Mouse (Mus musculus) cerebellum, postnatal 14 days (tissue): ENCODE results near the gene Rae1.

Source experiments
- DNase-seq, 2 experiments: peaks; one replicate each; pipeline ENCODE4 v3.0.0; 2021; ENCODE audit warnings: mixed read lengths in 2 of 2

The Rae1 gene

GRCm38 (mm10) chr2:172999630-173000284 is at the start of gene Rae1:
Gene Rae1 (plus strand): TSS chr2:173000117.
- DNase-seq = peak; percentile 99

GRCm38 (mm10) chr2:172950119-172950676 is 49.7 kb upstream of the Rae1 start:
- peak; percentile 22 to 41 for DNase-seq

- no peak for DNase-seq
These were observed 49.2 kb upstream of the Rae1 start for GRCm38 (mm10) chr2:172950722-172951121.

GRCm38 (mm10) chr2:172951976-172952375 is 47.9 kb upstream of the Rae1 start:
- DNase-seq = no peak

- no peak for DNase-seq
These were observed 41.3 kb upstream of the Rae1 start for GRCm38 (mm10) chr2:172958579-172958978.

GRCm38 (mm10) chr2:172959006-172959768 is 40.7 kb upstream of the Rae1 start:
- DNase-seq = no peak

GRCm38 (mm10) chr2:172960350-172960749 is 39.6 kb upstream of the Rae1 start:
- DNase-seq = no peak

GRCm38 (mm10) chr2:172961211-172961610 is 38.7 kb upstream of the Rae1 start:
- no peak for DNase-seq

GRCm38 (mm10) chr2:172965249-172965648 is 34.7 kb upstream of the Rae1 start:
- DNase-seq = no peak

GRCm38 (mm10) chr2:172966480-172966879 is 33.4 kb upstream of the Rae1 start:
- no peak for DNase-seq

GRCm38 (mm10) chr2:172971865-172972264 is 28.1 kb upstream of the Rae1 start:
- DNase-seq = no peak

- DNase-seq = no peak
These were observed 25.9 kb upstream of the Rae1 start for GRCm38 (mm10) chr2:172973806-172974565.

- DNase-seq = peak; percentile 62 to 70
These were observed 25.2 kb upstream of the Rae1 start for GRCm38 (mm10) chr2:172974701-172975100.

- no peak for DNase-seq
These were observed 24.8 kb upstream of the Rae1 start for GRCm38 (mm10) chr2:172975159-172975558.

GRCm38 (mm10) chr2:172976661-172977238 is 23.2 kb upstream of the Rae1 start:
- DNase-seq = no peak

- DNase-seq = no peak
These were observed 22.3 kb upstream of the Rae1 start, which contains the start of gene Spo11 for GRCm38 (mm10) chr2:172977409-172978130. Gene Spo11 (plus strand): TSS chr2:172977700.

GRCm38 (mm10) chr2:172978131-172978633 is 21.7 kb upstream of the Rae1 start:
- DNase-seq = peak in 1 of 2 experiments; percentile 29

GRCm38 (mm10) chr2:172979666-172980345 is 20.1 kb upstream of the Rae1 start:
- no peak for DNase-seq

- DNase-seq = no peak
These were observed 16.9 kb upstream of the Rae1 start for GRCm38 (mm10) chr2:172982776-172983561.

- no peak for DNase-seq
These were observed 9.8 kb upstream of the Rae1 start for GRCm38 (mm10) chr2:172990161-172990560.
